Mouse (Mus musculus) forebrain, embryonic 14.5 days (tissue): ENCODE data around the gene Itpkb. TPM values are rescaled to one million over a fixed set of nuclear protein-coding genes. Genes with fewer than 3 reads are reported as not detected.

Experiments
- ATAC-seq: fragments of 200-750 bp; cut with Nextera tagmentation; 2 replicates; pipeline ENCODE4 v1.8.0; 2017; ENCODE audit warnings: mild to moderate bottlenecking, moderate library complexity
- DNase-seq: peaks from one replicate; pipeline ENCODE4 v3.0.0-alpha.2; 2015; ENCODE audit warnings: low spot score
- H3K27ac ChIP-seq: fragments of 300-500 bp; sonication (generic); 2 replicates; pipeline ENCODE4 v1.5.1; 2014; ENCODE audit warnings: low read depth, mild to moderate bottlenecking, control low read depth, low read length, moderate library complexity
- H3K27me3 ChIP-seq: fragments of 300-500 bp; sonication (generic); replicated peaks from 2 replicates; pipeline ENCODE4 v1.6.1; 2014; ENCODE audit warnings: low read length, control low read depth, mixed read lengths; ENCODE audit not compliant: control insufficient read depth, insufficient read depth
- H3K36me3 ChIP-seq: fragments of 300-500 bp; sonication (generic); 2 replicates; pipeline ENCODE4 v1.6.1; 2014; ENCODE audit warnings: low read length, control low read depth; ENCODE audit not compliant: control insufficient read depth, insufficient read depth
- H3K4me1 ChIP-seq: fragments of 300-500 bp; sonication (generic); 2 replicates; pipeline ENCODE4 v1.6.1; 2014; ENCODE audit warnings: antibody characterized with exemption, low read length, control low read depth; ENCODE audit not compliant: control insufficient read depth, insufficient read depth
- H3K4me2 ChIP-seq: fragments of 300-500 bp; sonication (generic); 2 replicates; pipeline ENCODE4 v1.6.1; 2014; ENCODE audit warnings: mild to moderate bottlenecking, control low read depth, low read length
- H3K4me3 ChIP-seq: fragments of 300-500 bp; sonication (generic); 2 replicates; pipeline ENCODE4 v1.5.1; 2014; ENCODE audit warnings: low read depth, low read length, control low read depth
- H3K9ac ChIP-seq: fragments of 300-500 bp; sonication (generic); 2 replicates; pipeline ENCODE4 v1.6.1; 2014; ENCODE audit warnings: mild to moderate bottlenecking, low read length, control low read depth, moderate library complexity
- H3K9me3 ChIP-seq: fragments of 300-500 bp; sonication (generic); replicated peaks from 2 replicates; pipeline ENCODE4 v1.6.1; 2016; ENCODE audit warnings: low read length, control low read depth, mixed read lengths; ENCODE audit not compliant: control insufficient read depth
- polyA plus RNA-seq: library from polyadenylated mRNA; unstranded; fragments of >200 nt; fragmentation: Nextera tagmentation; extraction: Ambion mirVana; gene quantifications from 2 replicates; pipeline ENCODE4 v1.2.1, GENCODE M21; 2014

Itpkb gene
- polyA plus RNA-seq, 1 experiment from 2014 or later: 1.3 TPM

GRCm38 (mm10) chr1:180473566-180473965 is 143.3 kb downstream of the Itpkb start:
- Histone ChIP-seq H3K4me2 (no peak overlapping the region), H3K36me3 (no peaks in the 10 kb centered on the region), H3K9ac (no peak overlapping the region), H3K4me1 (no peaks in the 10 kb centered on the region), H3K27me3 (no peaks in the 10 kb centered on the region), H3K9me3 (no peaks in the 10 kb centered on the region), H3K4me3 (no peak overlapping the region), H3K27ac (no peak overlapping the region)
- ATAC-seq: no peak
- DNase-seq: no peak

Other genes starting within 250 kb of the Itpkb start
- gene Coq8a, start 130.9 kb upstream of the Itpkb start, polyA plus RNA-seq: 2.0 and 3.7 TPM in 2 replicates
- 8.6 and 11.2 TPM in 2 replicates for gene Psen2, start 67.0 kb upstream of the Itpkb start, polyA plus RNA-seq
- gene Stum, start 153.0 kb downstream of the Itpkb start, polyA plus RNA-seq: 3.2 and 5.3 TPM in 2 replicates
- gene Parp1, start 238.4 kb downstream of the Itpkb start, polyA plus RNA-seq: 118 and 127 TPM in 2 replicates